Mouse (Mus musculus) gastrocnemius, postnatal 36 days (tissue): Measurements from ENCODE around the gene Smad6. TPM values are rescaled to one million over a fixed set of nuclear protein-coding genes. Genes with fewer than 3 reads are reported as not detected.
A peak's percentile ranks its signal among the peaks of the same experiment; 100 is the strongest.

Source experiments
- DNase-seq, 2 experiments: peaks; one replicate each; pipeline ENCODE4 v3.0.0; 2022
- intact Hi-C: fragments of 180-260 bp; cut with DNase I; formaldehyde crosslinking; loops from one replicate; pipeline ENCODE4 v1.15.1; 2025
- total RNA-seq, 2 experiments: library from RNA; stranded (reverse); gene quantifications; 2 replicates each; pipeline ENCODE4 v1.2.3; 2021

The Smad6 gene
- total RNA-seq, 2 experiments from 2014 or later: 3.3 to 4.0 TPM

DNA sequence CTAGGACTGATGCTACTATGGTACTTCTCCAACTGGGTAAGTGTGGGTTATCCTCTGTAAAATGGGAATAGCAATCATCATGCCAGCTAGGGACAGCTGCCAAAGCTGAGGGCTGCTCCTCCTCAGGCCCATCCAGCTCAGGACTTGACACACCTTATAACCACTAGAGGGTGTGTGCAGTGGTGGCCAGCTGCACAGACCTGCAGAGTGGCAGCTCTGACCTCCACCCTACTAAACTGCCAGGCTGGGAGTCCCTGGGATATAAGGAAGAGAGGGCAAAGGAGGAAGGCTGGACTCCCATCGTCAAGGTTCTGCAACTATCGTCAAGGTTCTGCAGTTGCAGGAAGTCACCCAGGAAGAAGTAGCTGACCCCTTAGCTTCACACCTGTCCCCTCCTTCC, 3.1 kb upstream of the Smad6 start:
- intact Hi-C loops: loop anchor here (2.0 to 5.0 kb wide), 2 partner anchors 64 to 68 kb away; no protein-coding TSS in a partner anchor
- DNase-seq: no peak

DNA sequence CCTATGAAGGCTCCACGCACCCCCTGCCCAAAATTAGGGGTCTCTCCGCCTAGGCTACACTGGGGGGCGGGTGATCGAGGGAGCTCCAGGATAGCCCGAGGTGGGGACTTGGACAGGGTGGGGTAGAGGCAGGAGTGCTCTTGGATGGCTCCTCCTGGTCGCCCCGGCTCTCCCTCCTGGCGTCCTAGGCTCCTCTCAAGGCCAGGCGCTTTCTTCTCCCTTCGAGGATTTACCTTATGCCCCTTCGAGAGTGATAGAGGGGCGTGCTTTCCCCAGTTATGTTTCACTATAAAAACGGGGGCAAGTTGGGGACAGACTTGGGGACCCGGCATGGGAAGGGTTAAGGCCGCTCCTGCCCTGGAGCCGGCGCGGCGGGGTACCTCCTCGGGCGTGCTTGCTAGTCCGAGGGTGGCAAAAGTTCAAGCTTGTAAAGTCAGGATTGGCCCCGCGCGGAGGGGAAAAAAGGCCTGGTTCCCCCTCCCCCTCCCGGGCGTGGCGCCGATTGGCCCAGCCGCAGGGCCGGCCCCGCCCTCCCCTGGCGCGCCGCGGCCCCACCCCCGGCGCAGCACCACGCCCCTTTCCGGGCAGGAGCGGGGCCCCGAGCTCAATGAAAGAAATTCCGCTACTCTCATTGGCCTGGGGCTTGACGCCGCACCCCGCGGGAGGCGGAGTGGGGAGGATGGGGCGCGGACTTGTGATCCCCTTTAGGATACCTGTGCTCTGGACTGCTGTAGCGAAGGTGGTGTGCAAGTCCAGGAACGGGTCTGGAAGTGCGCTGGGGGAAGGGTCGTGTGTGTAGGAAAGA, 905 bp upstream of the Smad6 start:
- peak; percentile 92 to 97 for DNase-seq
- intact Hi-C loops: loop anchor here (5.0 kb wide), 1 partner anchor 65 kb away; no protein-coding TSS in a partner anchor

DNA sequence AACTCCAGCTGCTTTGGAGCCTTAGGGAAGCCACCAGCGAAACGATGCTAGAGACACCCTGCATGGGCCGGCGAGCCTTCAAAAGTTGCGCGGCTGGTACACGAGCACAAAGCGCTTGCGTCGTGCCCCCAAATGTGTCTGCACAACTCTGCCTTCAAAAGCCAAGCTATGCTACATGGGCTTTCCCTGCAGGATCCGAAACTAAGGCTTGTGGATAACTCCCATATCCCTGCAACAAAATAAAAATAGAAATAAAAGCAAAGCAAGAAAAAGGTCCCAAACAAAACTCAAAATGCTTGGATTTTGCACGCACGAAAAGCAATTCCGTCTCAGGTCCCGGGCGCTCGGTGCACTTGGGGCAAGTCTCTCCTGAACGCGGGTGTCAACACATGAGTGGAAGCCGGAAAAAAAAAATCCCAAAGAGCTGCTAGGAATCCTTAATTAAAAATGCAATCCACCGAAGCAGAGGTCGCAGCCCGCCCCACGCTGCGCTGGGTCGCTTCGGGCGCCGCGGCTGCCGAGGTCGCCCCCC, 474 bp downstream of the Smad6 start:
- intact Hi-C loops: loop anchor here (5.0 kb wide), 1 partner anchor 64 kb away; no protein-coding TSS in a partner anchor
- DNase-seq: no peak

DNA sequence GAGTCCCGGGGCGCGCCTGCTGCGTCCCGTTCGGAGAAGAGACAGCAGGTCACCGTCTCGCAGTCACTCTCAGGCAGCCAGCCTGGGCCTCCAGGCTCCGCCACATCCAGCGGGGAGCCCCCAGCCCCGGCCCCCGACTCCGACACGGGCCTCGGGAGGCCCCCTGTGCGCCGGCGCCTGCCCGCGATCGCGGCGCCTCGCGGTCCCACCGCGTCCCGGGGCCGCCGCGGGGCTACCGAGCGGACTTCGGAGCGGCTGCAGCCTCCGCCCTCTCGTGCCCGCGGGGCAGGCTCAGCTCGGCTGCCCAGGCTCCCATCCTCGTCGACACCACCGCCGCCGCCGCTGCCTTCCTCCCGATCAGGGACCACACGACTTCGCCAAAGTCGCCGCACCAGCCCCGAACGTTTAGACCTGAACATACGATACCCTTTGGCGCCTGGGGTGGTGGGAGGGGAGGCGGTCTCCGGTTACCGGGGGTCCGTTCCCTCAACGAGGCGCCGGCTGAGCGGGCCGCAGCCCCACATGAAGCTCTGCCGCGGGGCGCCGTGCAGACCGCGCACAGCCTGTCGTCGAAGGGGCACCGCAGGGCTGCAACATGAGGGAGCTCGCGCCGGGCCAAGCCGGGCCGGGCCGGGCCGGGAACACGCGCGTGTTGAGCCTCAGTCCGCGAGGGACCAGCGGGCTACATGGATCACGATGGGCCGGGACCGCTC, 1.1 kb downstream of the Smad6 start:
- peak in 1 of 2 experiments; percentile 41 for DNase-seq
- intact Hi-C loops: loop anchor here (5.0 kb wide), 1 partner anchor 63 kb away; no protein-coding TSS in a partner anchor

DNA sequence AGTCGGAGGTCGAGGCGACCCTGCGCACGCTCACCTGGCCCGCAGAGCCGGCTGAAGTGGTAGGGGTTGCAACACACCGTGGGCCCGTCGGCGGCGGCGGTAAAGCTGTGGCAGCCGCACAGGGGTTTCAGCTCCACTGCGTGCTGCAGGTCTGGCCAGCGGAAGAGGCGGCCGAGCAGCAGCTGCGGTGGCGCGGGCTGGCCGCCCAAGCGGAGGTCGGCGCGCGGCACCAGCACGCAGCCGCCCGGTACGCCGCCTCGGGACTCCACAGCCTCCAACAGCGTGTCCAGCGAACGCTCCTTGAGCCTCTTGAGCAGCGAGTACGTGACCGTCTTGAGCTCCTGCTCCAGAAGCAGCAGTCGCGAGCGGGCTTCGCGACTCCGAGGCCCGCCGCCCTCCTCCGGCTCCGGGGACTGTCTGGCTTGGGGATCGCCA, 1.7 kb downstream of the Smad6 start:
- intact Hi-C loops: loop anchor here (5.0 kb wide), 1 partner anchor 63 kb away; no protein-coding TSS in a partner anchor
- DNase-seq: peak in 1 of 2 experiments; percentile 54

DNA sequence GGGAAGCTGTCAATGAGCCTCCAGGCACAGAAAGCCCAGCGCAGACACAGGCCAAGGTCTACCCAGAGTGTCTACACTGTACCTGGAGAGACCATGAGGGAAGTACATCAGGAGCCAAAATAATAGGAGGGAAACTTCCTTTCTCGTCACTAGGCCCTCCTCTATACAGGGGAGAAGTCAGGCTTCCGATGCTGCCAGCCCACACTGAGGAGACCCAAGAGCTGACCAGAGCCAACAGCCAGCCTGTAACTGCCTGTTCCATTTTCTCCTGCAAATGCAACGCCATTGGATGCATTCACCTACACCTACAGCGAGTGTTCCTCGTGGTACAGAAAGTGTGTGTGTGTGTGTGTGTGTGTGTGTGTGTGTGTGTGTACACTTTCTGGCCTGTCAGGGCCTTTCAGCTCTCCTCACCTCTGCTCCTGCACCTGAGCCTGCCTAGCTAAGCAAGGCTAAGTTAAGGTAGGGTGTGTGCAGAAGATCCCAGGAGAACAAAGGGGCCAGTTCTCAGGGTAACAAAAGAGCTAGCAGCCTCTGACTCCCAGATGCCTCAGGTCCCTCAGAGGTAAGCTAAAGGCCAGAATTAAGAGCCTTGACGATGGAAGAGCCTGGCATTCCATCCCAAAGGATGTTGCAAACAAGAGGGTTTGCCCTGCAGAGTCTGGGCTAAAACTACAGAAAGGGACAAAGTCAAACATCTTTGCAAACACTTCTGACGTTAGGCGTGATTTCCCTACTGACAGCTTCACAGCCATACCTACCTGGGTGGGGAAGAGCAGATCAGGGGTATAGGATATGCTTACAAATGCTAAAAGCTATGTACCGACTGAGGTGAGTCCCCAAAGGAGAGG, 2.6 kb downstream of the Smad6 start:
- DNase-seq: no peak
- intact Hi-C loops: no loop called here

DNA sequence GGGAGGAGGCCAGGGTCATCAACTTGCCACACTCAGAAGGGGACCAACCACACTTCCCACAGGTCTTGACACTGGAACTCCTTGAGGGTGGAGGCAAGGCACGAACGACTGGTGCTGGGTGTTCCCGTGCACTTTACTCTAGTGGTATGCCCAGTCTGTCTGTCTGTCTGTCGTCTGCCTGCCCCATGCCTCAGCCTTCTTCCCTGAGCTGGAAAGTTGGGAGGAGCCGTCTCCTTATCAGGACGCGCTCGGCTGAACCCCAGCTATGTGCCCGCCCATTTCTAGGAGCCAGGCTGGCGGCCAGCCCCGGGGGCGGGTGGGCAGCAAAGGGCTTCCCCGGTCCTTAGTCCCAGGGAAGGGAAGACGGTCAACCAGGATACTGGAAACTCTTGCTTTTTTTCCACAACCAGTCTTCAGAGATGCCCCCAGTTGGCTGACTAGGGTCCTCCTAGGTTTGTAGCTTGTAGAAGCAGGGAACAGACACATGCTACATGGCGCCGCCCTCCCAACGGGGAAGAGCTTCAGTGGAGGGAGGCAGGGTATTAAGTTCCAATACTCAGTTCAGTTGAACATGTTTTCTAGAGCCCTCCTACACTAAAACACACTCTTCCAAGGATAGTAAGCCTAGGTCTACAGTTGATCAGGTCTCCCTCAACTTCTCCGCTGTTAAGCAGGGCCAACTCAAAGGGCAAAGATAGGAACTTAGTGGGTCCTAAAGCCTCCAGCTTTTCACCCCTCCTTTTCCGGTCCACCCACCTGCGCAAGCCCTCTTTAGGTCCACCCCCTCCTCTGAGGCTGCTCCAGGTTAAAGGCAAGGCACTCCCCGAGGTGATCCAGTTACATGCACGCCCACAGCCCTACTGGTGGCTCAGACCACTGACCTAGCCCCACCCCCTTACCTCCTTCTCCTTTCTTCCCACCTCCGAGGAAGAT, 3.7 kb downstream of the Smad6 start:
- peak in 1 of 2 experiments; percentile 22 for DNase-seq
- intact Hi-C loops: loop anchor here (1.0 kb wide), 1 partner anchor 21 kb away; no protein-coding TSS in a partner anchor

DNA sequence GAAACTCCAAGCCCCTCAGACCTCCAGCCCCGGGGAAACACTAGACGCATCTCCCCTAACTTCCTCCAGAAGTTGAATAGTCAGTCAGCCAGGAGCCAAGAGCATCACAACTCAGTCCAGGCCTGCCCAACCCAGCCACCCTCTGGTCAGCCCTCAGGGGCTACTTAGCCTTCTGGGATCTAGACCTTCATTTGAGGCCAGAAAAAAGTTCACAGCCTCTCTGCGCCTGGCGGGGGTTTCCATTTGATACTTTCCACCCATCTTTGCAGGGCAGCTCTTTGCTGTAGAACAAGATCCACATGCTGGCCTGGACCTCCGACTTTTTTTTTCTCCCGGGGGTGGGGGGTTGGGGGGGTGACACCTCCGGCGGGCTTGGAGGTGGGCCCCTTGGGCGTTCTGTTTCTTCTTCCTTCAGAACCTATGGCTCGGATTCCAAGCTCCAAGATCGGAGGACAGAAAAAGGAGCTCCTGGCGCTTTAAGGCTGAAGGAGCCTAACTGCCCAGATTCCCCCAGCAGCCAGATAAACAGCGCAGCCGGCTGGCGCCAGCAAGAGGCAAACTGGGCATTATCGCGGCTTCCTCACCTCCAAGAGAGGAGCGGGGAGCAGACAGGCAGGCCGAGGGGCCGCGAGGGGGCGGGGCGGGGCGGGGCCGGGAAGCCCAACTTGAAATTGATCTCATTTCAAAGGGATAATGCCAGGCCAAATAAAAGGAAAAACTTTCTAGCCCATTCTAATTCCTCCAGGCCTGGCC, 5.0 kb downstream of the Smad6 start:
- intact Hi-C loops: no loop called here
- peak; percentile 27 to 35 for DNase-seq

DNA sequence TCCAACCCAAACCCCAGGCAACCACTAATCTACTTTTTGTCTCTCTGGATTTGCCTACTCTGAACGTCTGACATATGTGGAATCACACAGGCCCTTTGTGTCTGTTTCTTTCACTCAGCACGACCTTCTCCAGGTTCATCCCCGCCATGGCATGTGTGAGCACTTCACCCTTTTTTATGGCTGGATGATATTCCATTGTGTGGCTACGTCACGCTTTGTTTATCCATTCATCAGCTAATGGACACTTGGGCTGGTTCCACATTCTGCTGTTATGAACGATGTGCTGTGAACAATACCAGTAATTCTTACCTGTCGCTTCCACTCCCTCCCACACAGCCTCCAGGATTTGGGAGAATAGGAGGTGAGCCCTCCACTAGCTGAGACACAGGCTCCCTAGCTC, 5.8 kb downstream of the Smad6 start:
- intact Hi-C loops: no loop called here
- no peak for DNase-seq

DNA sequence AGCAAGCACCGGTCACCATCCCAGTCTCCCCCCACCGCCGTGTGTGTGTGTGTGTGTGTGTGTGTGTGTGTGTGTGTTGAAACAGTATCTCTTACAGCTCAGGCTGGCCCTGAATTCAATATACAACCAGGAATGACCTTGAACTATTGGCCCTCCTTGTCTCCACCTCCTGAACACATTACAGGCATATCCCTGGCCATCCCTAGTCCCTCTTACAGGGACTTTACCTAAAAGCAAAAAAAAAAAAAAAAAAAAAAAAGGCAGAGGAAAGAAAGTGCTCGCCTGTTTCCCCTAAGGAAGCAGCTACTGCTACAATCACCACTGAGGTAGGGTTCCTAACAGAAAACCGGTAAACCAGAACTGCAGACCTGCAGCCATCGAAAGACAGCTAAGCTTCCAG, 7.1 kb downstream of the Smad6 start:
- no peak for DNase-seq
- intact Hi-C loops: loop anchor here (2.0 kb wide), 1 partner anchor 14 kb away; no protein-coding TSS in a partner anchor

DNA sequence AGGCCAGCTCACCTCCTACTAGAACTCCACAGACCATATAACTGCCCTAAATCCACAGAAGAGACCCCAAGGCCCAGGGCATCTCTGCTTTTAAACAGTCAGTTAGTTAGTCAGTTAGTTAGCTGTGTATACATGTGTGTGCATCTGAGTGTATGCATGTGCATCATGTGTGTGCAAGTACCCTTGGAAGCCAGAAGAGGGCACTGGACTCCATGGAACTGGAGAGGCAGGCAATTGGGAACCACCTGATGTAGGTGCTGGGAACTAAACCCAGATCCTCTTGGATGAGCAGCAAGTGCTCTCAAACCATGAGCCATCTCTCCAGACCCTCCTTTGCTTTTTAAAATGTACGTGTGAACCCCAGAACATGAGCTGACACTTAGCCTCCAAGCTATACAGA, 10.5 kb downstream of the Smad6 start:
- DNase-seq: no peak
- intact Hi-C loops: no loop called here

DNA sequence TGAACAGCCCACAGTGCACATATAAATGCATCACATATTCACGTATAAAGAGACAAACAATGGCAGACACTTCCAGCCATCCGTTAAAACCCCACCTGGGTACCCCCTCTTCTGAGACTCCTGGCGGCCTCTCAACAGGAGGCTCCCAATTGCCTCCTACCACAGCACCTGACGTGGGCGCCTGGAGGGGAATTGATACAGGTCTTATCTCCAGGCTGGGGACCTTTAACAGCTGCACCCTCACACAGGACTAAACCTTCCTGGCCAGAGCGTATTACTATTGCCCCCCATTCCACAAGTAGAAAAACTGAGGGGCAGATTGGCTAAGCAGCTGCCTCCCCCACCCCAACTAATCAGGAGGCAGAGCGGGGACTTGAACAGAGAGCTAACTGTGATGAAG, 18.9 kb downstream of the Smad6 start:
- intact Hi-C loops: no loop called here
- no peak for DNase-seq

DNA sequence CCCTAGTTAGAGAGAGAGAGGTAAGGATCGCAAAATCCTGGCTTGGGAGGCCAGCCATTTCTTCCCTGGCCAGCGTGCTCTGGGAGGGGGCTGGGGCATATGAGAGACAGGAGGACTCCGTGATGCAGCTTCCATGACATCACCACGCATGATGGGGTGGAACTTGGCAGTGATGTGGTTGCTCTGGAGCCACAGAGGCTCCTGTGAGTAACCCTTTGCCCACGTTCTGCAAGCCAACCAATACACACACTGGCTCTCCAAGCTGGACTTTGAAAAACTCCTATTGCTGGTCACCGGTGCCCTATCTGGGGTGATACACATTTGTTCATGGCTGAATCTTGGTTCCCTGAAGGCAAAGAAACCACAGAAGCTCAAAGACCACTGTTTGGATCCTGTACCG, 20.8 kb downstream of the Smad6 start:
- intact Hi-C loops: loop anchor here (2.0 kb wide), 1 partner anchor 14 kb away; no protein-coding TSS in a partner anchor
- no peak for DNase-seq

DNA sequence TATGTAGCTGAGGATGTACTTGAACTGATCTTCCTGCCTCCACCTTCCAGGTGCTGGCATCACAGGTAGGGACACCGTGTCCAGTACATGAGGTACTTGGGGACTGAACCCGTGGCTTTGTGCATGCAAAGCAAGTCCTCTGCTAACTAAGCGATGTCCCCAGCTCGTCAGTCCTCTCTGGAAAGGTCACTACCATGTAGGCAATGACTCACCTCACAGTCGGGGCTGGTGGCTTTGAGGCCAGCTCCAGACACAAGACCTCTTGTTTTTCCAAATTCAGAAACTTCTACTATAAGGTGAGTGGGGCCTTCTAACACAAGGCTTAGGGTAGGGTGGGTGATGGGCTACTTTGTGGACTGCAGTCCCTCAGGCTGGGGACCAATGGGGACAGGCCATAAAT, 21.8 kb downstream of the Smad6 start:
- intact Hi-C loops: loop anchor here (2.0 kb wide), 1 partner anchor 15 kb away; no protein-coding TSS in a partner anchor
- DNase-seq: no peak

DNA sequence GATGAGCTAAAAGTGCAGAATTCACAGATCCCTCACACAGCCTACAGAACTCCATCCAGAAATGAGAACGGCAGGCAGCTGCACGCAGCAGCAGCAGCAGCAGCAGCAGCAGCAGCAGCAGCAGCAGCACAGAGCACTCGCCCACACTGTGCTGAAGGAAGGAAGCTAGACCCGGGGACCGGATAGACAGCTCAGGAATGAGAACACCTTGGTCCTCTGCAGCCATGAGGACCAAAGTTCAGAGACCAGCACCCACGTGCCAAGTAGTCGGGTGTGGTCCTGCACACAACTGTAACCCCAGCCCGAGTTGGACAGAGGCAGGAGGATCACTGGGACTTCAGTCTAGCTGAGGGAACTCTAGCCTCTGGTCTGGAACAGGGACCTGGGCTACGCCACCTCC, 22.7 kb downstream of the Smad6 start:
- DNase-seq: no peak
- intact Hi-C loops: no loop called here

DNA sequence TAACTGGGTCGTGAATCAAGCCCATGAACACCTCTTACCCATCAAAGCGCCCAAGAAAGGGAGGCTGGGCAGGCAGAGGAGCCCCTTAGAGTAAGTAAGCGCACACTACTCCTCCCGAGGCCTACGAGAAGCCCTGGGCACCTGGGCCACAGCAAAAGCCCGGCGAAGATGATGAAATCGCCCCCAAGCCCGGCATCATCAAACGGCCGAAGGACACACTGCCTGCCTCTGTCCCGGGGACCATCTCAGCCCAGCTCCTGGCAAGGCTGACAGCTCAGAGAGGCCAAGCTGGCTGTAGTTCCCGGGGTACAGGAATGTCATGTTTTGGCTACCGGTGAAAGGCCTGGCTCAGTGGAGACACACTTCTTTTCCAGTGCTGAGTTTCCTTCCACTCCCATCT, 23.8 kb downstream of the Smad6 start:
- peak; percentile 45 to 56 for DNase-seq
- intact Hi-C loops: no loop called here

DNA sequence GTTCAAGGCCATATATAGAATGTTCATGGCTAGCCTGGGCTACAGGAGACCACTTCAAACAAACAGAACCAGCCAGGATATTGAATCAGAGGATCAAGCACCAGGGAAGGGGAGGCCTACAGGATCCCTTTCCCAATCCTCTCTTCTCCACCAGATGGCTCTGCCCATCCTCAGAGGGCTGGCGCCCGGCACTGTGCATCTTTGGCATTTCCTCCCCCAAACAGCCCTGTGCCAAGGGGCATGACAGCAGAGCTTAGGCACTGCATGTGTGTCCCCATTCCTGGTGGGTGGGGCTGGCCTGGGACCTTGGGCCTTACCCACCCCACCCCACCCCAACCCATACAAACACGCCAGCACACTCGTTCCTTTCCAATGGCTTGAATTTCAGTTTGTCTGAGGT, 24.4 kb downstream of the Smad6 start:
- DNase-seq: peak in 1 of 2 experiments; percentile 51
- intact Hi-C loops: loop anchor here (1.0 kb wide), 2 partner anchors 21 to 90 kb away; no protein-coding TSS in a partner anchor

DNA sequence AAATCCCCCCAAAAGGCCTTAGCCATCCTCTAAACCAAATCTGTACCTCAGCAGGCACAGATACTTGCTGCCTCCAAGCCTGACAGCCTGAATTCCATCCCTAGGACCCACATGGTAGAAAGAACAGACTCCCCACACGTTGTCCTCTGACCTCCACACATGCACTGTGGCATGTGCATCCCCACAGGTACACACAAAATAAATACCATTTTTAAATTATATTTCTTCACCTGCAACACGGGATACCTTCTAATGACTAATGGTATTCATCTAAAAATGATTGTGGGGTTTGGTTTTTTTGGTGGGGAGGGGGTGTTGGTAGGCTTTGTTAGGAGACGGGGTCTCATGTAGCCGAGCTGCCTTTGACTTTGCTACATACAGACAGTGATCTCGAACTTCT, 28.6 kb downstream of the Smad6 start:
- intact Hi-C loops: no loop called here
- DNase-seq: no peak
